Mouse (Mus musculus) testis, adult 2 months (tissue): ENCODE measurements at regions not wholly inside any gene's neighbourhood (a gene's known extent, or its start where the extent isn't known, plus 50 kb on each side); places are given as distances from the start of the nearest gene placed in this dataset.

Source experiments
- H3K27ac ChIP-seq: fragments of 200-500 bp; 2 replicates; pipeline ENCODE4 v1.5.1; 2012; ENCODE audit warnings: low read depth, low read length; ENCODE audit not compliant: control insufficient read depth, insufficient read depth
- H3K27me3 ChIP-seq: fragments of 200-500 bp; 2 replicates; pipeline ENCODE4 v1.6.1; 2012; ENCODE audit warnings: mild to moderate bottlenecking, low read length, moderate library complexity; ENCODE audit not compliant: control insufficient read depth, insufficient read depth
- H3K36me3 ChIP-seq: fragments of 200-500 bp; 2 replicates; pipeline ENCODE4 v1.6.1; 2012; ENCODE audit warnings: mild to moderate bottlenecking, low read length; ENCODE audit not compliant: control insufficient read depth, insufficient read depth
- H3K4me1 ChIP-seq: fragments of 200-500 bp; 2 replicates; pipeline ENCODE4 v1.6.1; 2012; ENCODE audit warnings: low read length; ENCODE audit not compliant: control insufficient read depth, insufficient read depth
- H3K4me3 ChIP-seq: fragments of 200-500 bp; 2 replicates; pipeline ENCODE4 v1.5.1; 2012; ENCODE audit warnings: low read depth, mild to moderate bottlenecking, low read length, moderate library complexity, mixed read lengths; ENCODE audit not compliant: control insufficient read depth
- CTCF ChIP-seq: fragments of 200-500 bp; IDR thresholded peaks from 2 replicates; pipeline ENCODE4 v1.5.1; 2012; ENCODE audit warnings: low read depth, mild to moderate bottlenecking, inconsistent platforms, low read length, moderate library complexity; ENCODE audit not compliant: control insufficient read depth, insufficient read depth, insufficient replicate concordance
- POLR2A ChIP-seq: fragments of 200-500 bp; IDR thresholded peaks from 2 replicates; pipeline ENCODE4 v1.6.1; 2012; ENCODE audit warnings: low read depth, mild to moderate bottlenecking, inconsistent platforms, low read length, moderate library complexity; ENCODE audit not compliant: control insufficient read depth

DNA sequence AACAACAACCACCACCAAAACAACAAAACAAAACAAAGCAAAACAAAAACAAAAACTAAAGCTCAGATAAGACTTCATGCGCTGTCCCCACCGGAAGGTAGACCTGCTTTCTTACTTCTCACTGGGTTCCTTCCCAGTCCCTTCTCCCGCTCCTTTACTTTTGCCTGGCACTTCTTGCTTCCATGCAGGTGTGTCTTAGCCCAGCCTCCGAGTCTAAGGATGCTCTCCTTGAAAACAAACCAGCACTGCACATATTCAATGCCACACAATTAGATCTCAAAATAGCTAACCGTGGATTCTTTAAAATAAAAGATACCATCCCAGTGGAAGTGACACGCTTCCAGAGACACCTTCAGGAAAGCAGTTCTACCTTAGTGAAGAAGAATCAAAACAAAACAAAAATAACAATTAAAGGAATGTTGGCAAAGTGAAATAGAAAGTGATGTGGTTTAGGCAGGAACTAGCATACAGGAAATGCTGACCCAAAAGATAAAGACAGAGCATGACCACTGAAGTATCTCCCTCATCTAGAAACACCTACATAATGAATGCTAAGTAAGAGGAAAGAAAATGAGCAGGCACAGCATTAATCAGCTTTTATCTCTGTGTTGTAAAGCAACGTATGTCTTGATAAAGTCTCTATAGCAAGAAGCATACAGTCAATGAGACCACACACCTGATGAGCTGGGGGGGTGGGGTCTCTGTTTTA lies 358.5 kb upstream of the Id2 start:
- TF ChIP-seq CTCF (no peak), POLR2A (no peak)
- Histone ChIP-seq H3K27me3 (no peaks in the 10 kb centered on the region), H3K4me1 (no peaks in the 10 kb centered on the region), H3K36me3 (no peaks in the 10 kb centered on the region), H3K4me3 (no peak overlapping the region), H3K27ac (no peak overlapping the region)

DNA sequence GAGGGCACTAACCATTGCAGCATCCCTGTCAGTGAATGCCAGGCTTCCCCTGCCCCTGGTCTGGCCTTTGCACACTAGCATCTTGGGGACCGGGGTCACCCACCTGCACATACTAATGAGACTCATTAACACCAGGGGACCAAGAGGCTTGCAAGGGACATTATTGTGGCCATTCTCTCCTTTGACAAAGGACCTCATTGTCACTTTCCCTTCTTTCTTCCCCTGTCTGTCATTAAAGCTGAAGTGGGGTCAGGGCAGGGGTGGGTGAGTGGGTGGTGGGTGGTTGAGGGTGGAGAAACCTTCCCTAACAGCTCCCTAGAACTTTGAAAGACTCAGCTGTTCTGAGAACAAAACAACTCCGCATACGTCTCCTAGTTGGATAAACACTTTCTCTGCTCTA lies 356.4 kb upstream of the Id2 start:
- Histone ChIP-seq H3K27ac (no peak overlapping the region), H3K27me3 (no peaks in the 10 kb centered on the region), H3K36me3 (no peaks in the 10 kb centered on the region)

DNA sequence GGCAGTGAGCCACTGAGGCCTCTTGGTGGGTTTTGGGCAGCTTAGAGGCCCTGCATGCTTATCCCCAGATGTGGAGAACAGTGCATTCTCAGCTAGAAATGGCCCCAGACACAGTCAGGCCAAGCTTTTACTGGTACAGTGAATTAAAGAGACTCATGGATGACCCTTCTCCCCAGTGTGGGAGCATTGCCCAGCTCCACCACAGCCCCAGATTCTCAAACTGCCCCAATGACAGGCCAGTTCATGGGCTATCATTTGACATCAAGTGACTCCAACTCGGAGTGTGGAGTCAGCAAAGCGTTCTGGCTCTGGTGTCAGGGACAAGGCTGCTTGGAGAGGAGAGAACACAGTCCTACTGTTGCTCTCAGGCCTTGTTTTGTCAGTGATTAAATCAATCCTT lies 354.2 kb upstream of the Id2 start:
- TF ChIP-seq CTCF (no peak), POLR2A (no peak)
- Histone ChIP-seq H3K4me1 (no peaks in the 10 kb centered on the region), H3K27me3 (no peaks in the 10 kb centered on the region), H3K4me3 (no peak overlapping the region), H3K36me3 (no peaks in the 10 kb centered on the region), H3K27ac (no peak overlapping the region)

More for the DNA sequence above, 356.4 kb upstream of the Id2 start:
- Histone ChIP-seq H3K4me1 (no peaks in the 10 kb centered on the region), H3K4me3 (no peak overlapping the region)
- TF ChIP-seq CTCF = no peak
- TF ChIP-seq POLR2A = no peak

DNA sequence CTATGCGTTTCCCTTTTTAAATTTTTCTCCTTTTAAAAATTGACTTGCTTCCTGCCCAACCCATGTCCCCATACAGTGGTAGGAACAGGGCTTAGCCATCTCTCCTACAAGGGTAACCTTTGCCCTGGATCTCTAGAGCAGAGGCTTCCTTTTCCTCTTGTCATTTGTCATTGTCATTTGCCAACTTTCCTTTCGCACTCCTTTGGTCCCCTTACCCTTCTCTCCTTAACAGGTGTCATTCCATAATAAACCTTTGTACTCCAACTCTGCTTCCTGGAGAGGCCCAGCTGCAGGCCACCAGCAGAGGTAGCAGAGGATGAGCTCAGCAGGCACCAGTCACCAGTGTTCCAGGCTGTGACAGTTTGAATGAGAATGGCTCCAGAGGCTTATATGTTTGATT lies 347.4 kb upstream of the Id2 start:
- Histone ChIP-seq H3K4me3 (no peak overlapping the region), H3K27ac (no peak overlapping the region), H3K27me3 (no peaks in the 10 kb centered on the region), H3K36me3 (no peaks in the 10 kb centered on the region), H3K4me1 (no peaks in the 10 kb centered on the region)
- TF ChIP-seq POLR2A = no peak
- no peak for TF ChIP-seq CTCF

DNA sequence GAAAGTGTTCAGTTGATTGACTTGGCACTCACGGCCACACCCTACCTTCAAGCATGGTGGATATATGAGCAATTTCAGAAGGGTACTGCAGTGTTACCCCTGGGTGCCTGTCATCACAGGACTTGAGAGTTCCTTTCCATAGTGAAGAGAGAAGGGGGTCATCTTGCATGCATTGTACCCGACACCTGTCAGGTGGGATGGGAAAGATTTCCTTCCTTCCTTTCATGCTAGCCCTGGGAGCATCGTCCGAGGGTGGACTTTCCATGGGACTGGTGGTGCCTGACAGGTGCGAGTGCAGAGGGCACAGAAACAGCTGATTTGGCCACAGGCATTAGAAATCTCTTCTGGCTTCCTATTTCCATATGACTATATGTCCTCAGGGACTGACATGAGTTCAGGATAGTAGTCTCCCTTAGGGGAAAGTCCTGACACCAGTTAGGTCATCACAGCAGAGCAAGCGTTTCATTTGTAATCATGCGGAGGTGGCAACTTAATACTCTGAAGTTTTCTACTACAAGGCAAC lies 342.1 kb upstream of the Id2 start:
- no peak overlapping the region for H3K27ac ChIP-seq
- H3K27me3 ChIP-seq = no peaks in the 10 kb centered on the region
- no peaks in the 10 kb centered on the region; the same call in 1 of the 2 replicates for H3K4me1 ChIP-seq
- TF ChIP-seq POLR2A = no peak
- no peak for TF ChIP-seq CTCF
- no peak overlapping the region for H3K4me3 ChIP-seq
- no peaks in the 10 kb centered on the region for H3K36me3 ChIP-seq

DNA sequence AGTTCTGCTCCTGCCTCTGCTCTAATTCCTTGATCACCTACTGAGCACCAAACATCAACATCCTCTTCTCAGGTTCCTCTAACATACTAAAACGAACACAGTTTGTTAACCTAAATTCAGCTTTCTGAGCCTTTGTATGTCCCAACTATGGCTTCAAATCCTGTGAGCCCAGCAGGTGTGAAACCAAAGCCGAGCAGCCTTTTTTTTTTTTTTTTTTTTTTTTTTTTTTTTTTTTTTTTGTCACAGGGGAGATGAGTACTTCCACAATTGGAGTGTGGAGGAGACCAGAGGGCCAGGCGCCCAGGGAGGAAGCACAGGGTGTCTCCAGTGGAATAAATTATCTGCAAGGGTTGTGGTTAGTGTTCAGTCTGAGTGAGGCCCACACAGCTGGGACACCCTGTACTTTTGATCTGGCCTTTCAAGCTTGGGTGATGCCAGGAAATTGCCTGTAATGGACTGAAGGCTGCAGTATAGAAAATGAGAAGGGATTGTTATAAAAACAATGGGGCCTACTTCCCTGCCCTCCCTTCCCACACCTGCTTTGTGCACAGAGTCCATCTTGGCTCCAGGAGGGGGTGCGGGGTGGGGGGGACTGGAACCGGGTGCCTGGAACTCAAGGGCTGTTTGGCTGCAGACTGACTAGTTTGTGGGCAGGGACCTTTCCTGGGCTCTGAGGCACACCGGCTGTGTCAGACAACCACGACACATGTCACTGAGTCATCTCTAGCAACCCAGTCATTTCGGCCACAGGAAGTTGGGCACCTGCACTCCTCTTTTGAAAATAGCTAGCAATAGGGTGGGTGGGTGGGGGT lies 341.5 kb upstream of the Id2 start:
- no peaks in the 10 kb centered on the region for H3K36me3 ChIP-seq
- TF ChIP-seq POLR2A = no peak
- TF ChIP-seq CTCF = no peak
- no peak overlapping the region for H3K4me3 ChIP-seq
- no peaks in the 10 kb centered on the region; the same call in 1 of the 2 replicates for H3K4me1 ChIP-seq
- no peaks in the 10 kb centered on the region for H3K27me3 ChIP-seq
- H3K27ac ChIP-seq = no peak overlapping the region

DNA sequence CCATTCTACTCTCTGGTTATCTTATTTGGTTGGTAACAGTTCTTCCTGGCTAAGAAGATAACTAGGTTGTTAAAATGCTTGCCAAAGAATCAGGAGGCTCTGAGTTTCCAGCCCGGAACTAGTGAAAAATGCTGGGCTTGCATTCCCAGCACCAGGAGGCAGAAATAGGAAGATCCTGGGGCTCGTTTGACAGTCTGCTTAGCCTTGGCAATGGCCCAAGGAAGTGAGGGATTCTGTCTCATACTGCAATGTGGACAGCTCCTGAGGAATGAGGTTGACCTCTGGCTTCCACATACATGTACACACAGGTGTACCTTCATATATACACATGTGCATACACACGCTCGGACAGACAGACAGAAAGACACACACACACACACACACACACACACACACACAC lies 340.6 kb upstream of the Id2 start:
- no peak overlapping the region for H3K4me3 ChIP-seq
- H3K27me3 ChIP-seq = no peaks in the 10 kb centered on the region
- no peak overlapping the region for H3K27ac ChIP-seq
- TF ChIP-seq CTCF = no peak
- no peak for TF ChIP-seq POLR2A
- no peaks in the 10 kb centered on the region for H3K36me3 ChIP-seq
- no peaks in the 10 kb centered on the region; the same call in 1 of the 2 replicates for H3K4me1 ChIP-seq
